Mouse (Mus musculus) liver, postnatal 0 days (tissue): ENCODE results near the gene Tarbp1. TPM values are rescaled to one million over a fixed set of nuclear protein-coding genes. Genes with fewer than 3 reads are reported as not detected.
A peak's percentile ranks its signal among the peaks of the same experiment; 100 is the strongest.

ENCODE experiments used
- ATAC-seq: fragments of 200-750 bp; cut with Nextera tagmentation; 2 replicates; pipeline ENCODE4 v1.8.0; 2017; ENCODE audit warnings: mild to moderate bottlenecking, moderate library complexity
- DNase-seq: peaks from one replicate; pipeline ENCODE4 v3.0.0-alpha.2; 2016
- H3K27ac ChIP-seq: fragments of 300-500 bp; sonication (generic); 2 replicates; pipeline ENCODE4 v1.5.1; 2014; ENCODE audit warnings: antibody characterized with exemption, moderate library complexity, mild to moderate bottlenecking, low read depth
- H3K27me3 ChIP-seq: fragments of 300-500 bp; sonication (generic); 2 replicates; pipeline ENCODE4 v1.6.1; 2014; ENCODE audit warnings: low read length, control low read depth, mixed read lengths; ENCODE audit not compliant: insufficient read depth
- H3K36me3 ChIP-seq: fragments of 300-500 bp; sonication (generic); replicated peaks from 2 replicates; pipeline ENCODE4 v1.6.1; 2014; ENCODE audit warnings: mild to moderate bottlenecking, control low read depth, low read length, moderate library complexity, mixed read lengths; ENCODE audit not compliant: insufficient read depth
- H3K4me1 ChIP-seq: fragments of 300-500 bp; sonication (generic); 2 replicates; pipeline ENCODE4 v1.6.1; 2014; ENCODE audit warnings: antibody characterized with exemption, mild to moderate bottlenecking, control low read depth; ENCODE audit not compliant: insufficient read depth
- H3K4me2 ChIP-seq: fragments of 300-500 bp; sonication (generic); 2 replicates; pipeline ENCODE4 v1.6.1; 2014; ENCODE audit warnings: low read depth, mild to moderate bottlenecking, low read length, moderate library complexity, mixed read lengths
- H3K4me3 ChIP-seq: fragments of 300-500 bp; sonication (generic); 2 replicates; pipeline ENCODE4 v1.5.1; 2014; ENCODE audit warnings: low read depth, low read length
- H3K9ac ChIP-seq: fragments of 300-500 bp; sonication (generic); replicated peaks from 2 replicates; pipeline ENCODE4 v1.6.1; 2014; ENCODE audit warnings: mild to moderate bottlenecking, moderate library complexity
- H3K9me3 ChIP-seq: fragments of 300-500 bp; sonication (generic); 2 replicates; pipeline ENCODE4 v1.6.1; 2016; ENCODE audit warnings: mild to moderate bottlenecking, control low read depth, low read length, mixed read lengths
- CTCF ChIP-seq: sonication (generic); IDR thresholded peaks from 2 replicates; pipeline ENCODE4 v1.5.1; 2016; ENCODE audit warnings: antibody characterized with exemption, low read depth
- EP300 ChIP-seq: IDR thresholded peaks from 2 replicates; pipeline ENCODE4 v1.6.1; 2016; ENCODE audit warnings: antibody characterized with exemption, low read depth, mild to moderate bottlenecking
- WGBS: fragments of 180-500 bp; shearing (Covaris S2); extraction: QIAGEN DNeasy Blood & Tissue Kit; methylation state at CpG from one replicate; pipeline ENCODE4 v1.1.7; 2014; ENCODE audit not compliant: insufficient replicate concordance; 5-methylcytosine and 5-hydroxymethylcytosine counted together
- polyA plus RNA-seq: library from polyadenylated mRNA; unstranded; fragments of >200 nt; fragmentation: Nextera tagmentation; extraction: Ambion mirVana; gene quantifications from 2 replicates; pipeline ENCODE4 v1.2.1, GENCODE M21; 2015

The Tarbp1 gene
- polyA plus RNA-seq, 1 experiment from 2014 or later, result 1.1 TPM

- 71% methylated on average over 3 of the region's 3 CpGs for WGBS
- no peak for DNase-seq
- Histone ChIP-seq H3K4me1 (no peaks in the 10 kb centered on the region), H3K4me3 (no peak overlapping the region), H3K9ac (no peak overlapping the region), H3K36me3 (no peaks in the 10 kb centered on the region), H3K4me2 (no peak overlapping the region), H3K27me3 (no peaks in the 10 kb centered on the region), H3K9me3 (no peaks in the 10 kb centered on the region), H3K27ac (no peak overlapping the region)
- no peak for ATAC-seq
- TF ChIP-seq EP300 (no peak), CTCF (peak; percentile 60)
Measured at GRCm38 (mm10) chr8:126398349-126398748, 76.5 kb downstream of the Tarbp1 start.

DNA sequence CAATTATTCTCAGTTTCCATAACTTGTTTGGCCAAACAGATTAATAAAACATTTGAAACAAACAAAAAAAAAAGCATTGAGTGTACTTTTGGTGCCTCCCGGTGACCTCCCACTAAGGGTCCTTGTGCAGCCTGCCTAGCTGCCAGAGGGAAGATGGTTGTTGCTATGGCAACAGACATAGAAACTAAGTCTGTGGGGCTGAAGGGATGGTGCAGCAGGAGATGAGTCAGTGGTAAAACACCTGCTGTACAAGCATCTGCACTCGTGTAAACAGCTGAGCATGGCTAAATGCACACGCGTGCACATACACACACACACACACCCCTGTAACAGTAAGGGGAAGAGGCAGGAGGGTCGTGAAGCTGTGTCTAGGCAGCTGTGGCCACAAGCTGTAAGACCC lies 78.9 kb downstream of the Tarbp1 start:
- WGBS, result 73% methylated on average over 5 of the region's 5 CpGs
- Histone ChIP-seq H3K27ac (no peak overlapping the region), H3K9ac (no peak overlapping the region), H3K9me3 (no peaks in the 10 kb centered on the region), H3K4me3 (no peak overlapping the region), H3K36me3 (no peaks in the 10 kb centered on the region), H3K27me3 (no peaks in the 10 kb centered on the region), H3K4me2 (no peak overlapping the region), H3K4me1 (no peaks in the 10 kb centered on the region)
- ATAC-seq, result no peak
- no peak for DNase-seq
- TF ChIP-seq CTCF (no peak), EP300 (no peak)

DNA sequence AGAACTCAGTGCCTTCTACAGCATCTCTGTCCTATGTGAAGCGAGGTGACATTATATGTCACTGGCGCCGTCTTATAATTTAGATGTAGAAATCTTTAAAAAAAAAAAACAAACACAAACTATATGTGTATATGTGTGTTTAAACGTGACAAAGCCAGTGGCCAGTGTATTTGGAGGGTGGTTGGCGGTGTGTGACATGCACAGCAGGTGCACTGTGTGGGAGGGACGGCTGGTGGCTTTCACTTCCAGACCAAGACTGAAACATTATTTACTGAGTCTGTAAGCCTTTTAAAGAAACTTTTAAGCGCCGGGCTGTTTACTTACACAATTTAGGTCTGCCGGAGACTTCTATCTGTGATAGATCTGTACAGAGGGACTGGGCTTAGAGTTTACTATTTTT lies 79.5 kb downstream of the Tarbp1 start:
- H3K27ac ChIP-seq, result no peak overlapping the region
- no peak overlapping the region for H3K4me3 ChIP-seq
- TF ChIP-seq CTCF, result no peak
- TF ChIP-seq EP300, result no peak
- no peaks in the 10 kb centered on the region for H3K4me1 ChIP-seq
- no peak overlapping the region for H3K9ac ChIP-seq
- DNase-seq, result no peak
- no peaks in the 10 kb centered on the region for H3K9me3 ChIP-seq
- H3K36me3 ChIP-seq, result no peaks in the 10 kb centered on the region
- no peaks in the 10 kb centered on the region for H3K27me3 ChIP-seq
- ATAC-seq, result no peak
- 74% methylated on average over 9 of the region's 9 CpGs for WGBS
- H3K4me2 ChIP-seq, result no peak overlapping the region

DNA sequence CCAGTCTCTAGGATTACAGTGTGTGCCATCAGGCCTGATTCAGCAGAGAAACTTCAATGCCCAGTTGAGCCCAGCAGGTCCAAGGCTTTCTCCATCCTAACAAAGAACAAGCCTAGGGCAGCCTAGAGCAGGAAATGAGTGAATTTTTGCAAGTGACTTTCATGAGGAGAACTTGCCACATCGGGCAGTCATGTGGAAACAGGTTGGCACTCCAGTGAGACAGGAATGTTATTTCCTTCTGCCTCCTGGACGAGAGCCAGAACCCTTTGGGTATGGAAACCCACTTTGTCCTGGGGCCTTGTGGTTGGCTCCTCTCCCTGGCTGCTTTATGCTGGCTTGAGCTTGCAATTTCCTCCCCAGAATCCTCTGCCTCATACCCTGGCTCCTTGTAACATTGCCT lies 83.3 kb downstream of the Tarbp1 start:
- H3K4me2 ChIP-seq, result no peak overlapping the region
- 55% methylated on average over 2 of the region's 2 CpGs for WGBS
- DNase-seq (no peak), ATAC-seq (no peak)
- no peaks in the 10 kb centered on the region for H3K4me1 ChIP-seq
- no peaks in the 10 kb centered on the region for H3K36me3 ChIP-seq
- H3K4me3 ChIP-seq, result no peak overlapping the region
- no peaks in the 10 kb centered on the region for H3K9me3 ChIP-seq
- H3K9ac ChIP-seq, result no peak overlapping the region
- H3K27me3 ChIP-seq, result no peaks in the 10 kb centered on the region
- no peak overlapping the region for H3K27ac ChIP-seq
- no peak for TF ChIP-seq CTCF
- TF ChIP-seq EP300, result no peak

DNA sequence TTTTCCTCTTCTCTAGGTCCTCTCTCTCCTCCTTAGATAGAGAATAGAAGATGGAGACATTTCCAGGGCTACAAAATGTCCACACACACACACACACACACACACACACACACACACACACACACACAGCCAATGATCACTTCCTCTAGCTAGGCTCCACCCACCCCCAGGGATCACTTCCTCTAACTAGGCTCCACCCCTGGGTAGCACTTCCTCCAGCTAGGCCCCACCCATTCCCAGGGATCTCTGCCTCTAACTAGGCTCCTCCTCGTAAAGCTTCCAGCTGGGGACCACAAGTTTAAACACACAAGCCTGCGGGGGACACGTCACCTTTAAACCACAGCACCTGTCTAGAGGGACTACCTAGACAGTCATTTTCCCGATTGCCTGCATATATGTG lies 87.3 kb downstream of the Tarbp1 start:
- no peaks in the 10 kb centered on the region for H3K9me3 ChIP-seq
- H3K27me3 ChIP-seq, result no peaks in the 10 kb centered on the region
- DNase-seq (peak; percentile 41), ATAC-seq (peak; percentile 31; the same call in 1 of the 2 replicates)
- no peaks in the 10 kb centered on the region for H3K4me1 ChIP-seq
- 82% methylated on average over 4 of the region's 4 CpGs for WGBS
- TF ChIP-seq EP300 (no peak), CTCF (no peak)
- H3K4me2 ChIP-seq, result no peak overlapping the region
- no peak overlapping the region for H3K27ac ChIP-seq
- no peak overlapping the region for H3K9ac ChIP-seq
- no peaks in the 10 kb centered on the region for H3K36me3 ChIP-seq
- no peak overlapping the region for H3K4me3 ChIP-seq

DNA sequence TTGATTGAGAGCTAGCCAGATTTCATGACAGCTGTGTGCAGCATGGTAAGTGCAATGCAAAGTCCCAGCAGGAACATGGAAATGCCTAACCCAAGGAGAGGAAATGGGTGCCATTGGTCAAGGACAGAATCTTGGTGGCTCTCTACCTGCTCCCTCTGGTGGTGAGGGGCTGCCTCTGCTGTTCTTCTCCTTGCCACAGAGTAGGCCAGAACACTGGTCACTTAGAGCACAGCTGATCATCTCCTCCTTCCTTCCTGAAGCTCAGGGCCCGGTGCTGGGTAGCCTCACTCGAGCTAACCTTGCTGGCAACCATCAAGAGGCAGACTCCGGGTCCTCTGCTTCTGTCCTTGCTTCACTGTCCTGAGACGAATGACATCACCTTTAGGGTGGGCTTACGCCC lies 92.1 kb downstream of the Tarbp1 start:
- no peak for ATAC-seq
- TF ChIP-seq EP300 (no peak), CTCF (peak; percentile 72)
- Histone ChIP-seq H3K27ac (no peak overlapping the region), H3K27me3 (no peaks in the 10 kb centered on the region), H3K9ac (no peak overlapping the region), H3K4me1 (no peaks in the 10 kb centered on the region), H3K4me2 (no peak overlapping the region), H3K4me3 (no peak overlapping the region), H3K36me3 (no peaks in the 10 kb centered on the region), H3K9me3 (no peaks in the 10 kb centered on the region)
- peak; percentile 38 for DNase-seq
- WGBS, result 43% methylated on average over 5 of the region's 5 CpGs

GRCm38 (mm10) chr8:126382216-126382615 lies 92.6 kb downstream of the Tarbp1 start:
- Histone ChIP-seq H3K9ac (no peak overlapping the region), H3K4me3 (no peak overlapping the region), H3K4me2 (no peak overlapping the region), H3K36me3 (no peaks in the 10 kb centered on the region), H3K27me3 (no peaks in the 10 kb centered on the region), H3K27ac (no peak overlapping the region), H3K4me1 (no peaks in the 10 kb centered on the region), H3K9me3 (no peaks in the 10 kb centered on the region)
- WGBS, result 33% methylated on average over 14 of the region's 14 CpGs
- no peak for DNase-seq
- ATAC-seq, result no peak
- TF ChIP-seq CTCF (no peak), EP300 (no peak)
